Mouse (Mus musculus) NIH3T3 (cell line): ENCODE results near the gene Phlda3.

Experiments
- DNase-seq: peaks from one replicate; pipeline ENCODE4 v3.0.0-alpha.2; 2012; ENCODE audit warnings: low read depth

The Phlda3 gene

GRCm38 (mm10) chr1:135765645-135766591, at the start of gene Phlda3:
Phlda3 (plus strand) TSS chr1:135766119.
- peak; percentile 94 for DNase-seq

- DNase-seq = peak; percentile 89
Observed at GRCm38 (mm10) chr1:135719486-135719885, 46.4 kb upstream of the Phlda3 start.

- DNase-seq = no peak
Observed at GRCm38 (mm10) chr1:135719983-135720382, 45.9 kb upstream of the Phlda3 start, which contains the start of gene Csrp1. Csrp1 (plus strand) TSS chr1:135720061.

- no peak for DNase-seq
Observed at GRCm38 (mm10) chr1:135723016-135723415, 42.9 kb upstream of the Phlda3 start.

GRCm38 (mm10) chr1:135724134-135724533, 41.8 kb upstream of the Phlda3 start:
- DNase-seq = peak; percentile 67

GRCm38 (mm10) chr1:135725324-135725723, 40.6 kb upstream of the Phlda3 start:
- no peak for DNase-seq

GRCm38 (mm10) chr1:135725936-135726335, 40.0 kb upstream of the Phlda3 start:
- DNase-seq = no peak

GRCm38 (mm10) chr1:135728631-135729366, 37.1 kb upstream of the Phlda3 start:
- peak; percentile 93 for DNase-seq

GRCm38 (mm10) chr1:135729367-135729713, 36.6 kb upstream of the Phlda3 start:
- peak; percentile 59 for DNase-seq

- DNase-seq = peak; percentile 45
Observed at GRCm38 (mm10) chr1:135729821-135730220, 36.1 kb upstream of the Phlda3 start.

GRCm38 (mm10) chr1:135730296-135730695, 35.6 kb upstream of the Phlda3 start:
- DNase-seq = peak; percentile 42

- no peak for DNase-seq
Observed at GRCm38 (mm10) chr1:135731393-135731792, 34.5 kb upstream of the Phlda3 start.

- peak; percentile 96 for DNase-seq
Observed at GRCm38 (mm10) chr1:135731897-135732684, 33.8 kb upstream of the Phlda3 start.

- DNase-seq = peak; percentile 83
Observed at GRCm38 (mm10) chr1:135734225-135734937, 31.5 kb upstream of the Phlda3 start.

GRCm38 (mm10) chr1:135735460-135735859, 30.5 kb upstream of the Phlda3 start:
- no peak for DNase-seq

GRCm38 (mm10) chr1:135744987-135745386, 20.9 kb upstream of the Phlda3 start:
- peak; percentile 56 for DNase-seq

- no peak for DNase-seq
Observed at GRCm38 (mm10) chr1:135746248-135746647, 19.7 kb upstream of the Phlda3 start.

GRCm38 (mm10) chr1:135752737-135753348, 13.1 kb upstream of the Phlda3 start:
- DNase-seq = peak; percentile 99

- DNase-seq = peak; percentile 95
Observed at GRCm38 (mm10) chr1:135755287-135755686, 10.6 kb upstream of the Phlda3 start.

- DNase-seq = peak; percentile 73
Observed at GRCm38 (mm10) chr1:135755913-135756312, 10.0 kb upstream of the Phlda3 start.

GRCm38 (mm10) chr1:135757287-135757686, 8.6 kb upstream of the Phlda3 start:
- DNase-seq = no peak
